Mouse (Mus musculus): Measurements from ENCODE around the gene Gng3.
A peak's percentile ranks its signal among the peaks of the same experiment; 100 is the strongest.
"Not testable (repeated sequence)": the region's sequence is repeated elsewhere in the genome, so short reads cannot be mapped to it uniquely, and the experiment has no call there.

Gene Gng3

GRCm38 (mm10) chr19:8844371-8845129, 5.6 kb upstream of the Gng3 start:
- peak; percentile 79 to 82 for DNase-seq

- no peak for DNase-seq
Measured at GRCm38 (mm10) chr19:8842961-8843360, 4.0 kb upstream of the Gng3 start.

GRCm38 (mm10) chr19:8841012-8841411, 2.0 kb upstream of the Gng3 start:
- DNase-seq: peak in 1 of 2 experiments; percentile 34

- peak; percentile 80 to 83 for DNase-seq
Measured at GRCm38 (mm10) chr19:8839908-8840791, 1.2 kb upstream of the Gng3 start.

- DNase-seq: peak; percentile 52 to 62
Measured at GRCm38 (mm10) chr19:8838041-8838730, 808 bp downstream of the Gng3 start.

GRCm38 (mm10) chr19:8837251-8837791, 1.7 kb downstream of the Gng3 start, which contains the start of gene Bscl2:
Gene Bscl2, plus strand, starts transcription at chr19:8837467.
- DNase-seq: peak; percentile 88

GRCm38 (mm10) chr19:8836327-8836726, 2.7 kb downstream of the Gng3 start:
- not testable (repeated sequence) for DNase-seq

GRCm38 (mm10) chr19:8832971-8833370, 6.0 kb downstream of the Gng3 start:
- DNase-seq: no peak

- DNase-seq: no peak
Measured at GRCm38 (mm10) chr19:8831262-8831661, 7.7 kb downstream of the Gng3 start.

GRCm38 (mm10) chr19:8830664-8831063, 8.3 kb downstream of the Gng3 start:
- DNase-seq: no peak

- no peak for DNase-seq
Measured at GRCm38 (mm10) chr19:8829660-8830059, 9.3 kb downstream of the Gng3 start, which contains the start of gene AC129217.1. Gene AC129217.1, plus strand, starts transcription at chr19:8829773.

- DNase-seq: peak; percentile 76 to 78
Measured at GRCm38 (mm10) chr19:8822696-8823095, 16.3 kb downstream of the Gng3 start.

GRCm38 (mm10) chr19:8821146-8821545, 17.8 kb downstream of the Gng3 start:
- no peak for DNase-seq

GRCm38 (mm10) chr19:8820424-8820956, 18.5 kb downstream of the Gng3 start:
- DNase-seq: no peak

GRCm38 (mm10) chr19:8819596-8820423, 19.2 kb downstream of the Gng3 start, which contains the start of gene Hnrnpul2:
Gene Hnrnpul2, plus strand, starts transcription at chr19:8820010.
- peak; percentile 98 to 99 for DNase-seq

GRCm38 (mm10) chr19:8818801-8819595, 20.0 kb downstream of the Gng3 start, which contains the start of gene Ttc9c:
Gene Ttc9c, minus strand, starts transcription at chr19:8819333.
- peak; percentile 95 to 96 for DNase-seq

- no peak for DNase-seq
Measured at GRCm38 (mm10) chr19:8818301-8818798, 20.6 kb downstream of the Gng3 start.

- DNase-seq: no peak
Measured at GRCm38 (mm10) chr19:8817001-8817400, 22.0 kb downstream of the Gng3 start.

- DNase-seq: no peak
Measured at GRCm38 (mm10) chr19:8815812-8816211, 23.2 kb downstream of the Gng3 start.

- no peak for DNase-seq
Measured at GRCm38 (mm10) chr19:8806810-8807209, 32.2 kb downstream of the Gng3 start.
